Comparison of ENCODE assay signal across 17 mouse cellular contexts in the genomic region with DNA sequence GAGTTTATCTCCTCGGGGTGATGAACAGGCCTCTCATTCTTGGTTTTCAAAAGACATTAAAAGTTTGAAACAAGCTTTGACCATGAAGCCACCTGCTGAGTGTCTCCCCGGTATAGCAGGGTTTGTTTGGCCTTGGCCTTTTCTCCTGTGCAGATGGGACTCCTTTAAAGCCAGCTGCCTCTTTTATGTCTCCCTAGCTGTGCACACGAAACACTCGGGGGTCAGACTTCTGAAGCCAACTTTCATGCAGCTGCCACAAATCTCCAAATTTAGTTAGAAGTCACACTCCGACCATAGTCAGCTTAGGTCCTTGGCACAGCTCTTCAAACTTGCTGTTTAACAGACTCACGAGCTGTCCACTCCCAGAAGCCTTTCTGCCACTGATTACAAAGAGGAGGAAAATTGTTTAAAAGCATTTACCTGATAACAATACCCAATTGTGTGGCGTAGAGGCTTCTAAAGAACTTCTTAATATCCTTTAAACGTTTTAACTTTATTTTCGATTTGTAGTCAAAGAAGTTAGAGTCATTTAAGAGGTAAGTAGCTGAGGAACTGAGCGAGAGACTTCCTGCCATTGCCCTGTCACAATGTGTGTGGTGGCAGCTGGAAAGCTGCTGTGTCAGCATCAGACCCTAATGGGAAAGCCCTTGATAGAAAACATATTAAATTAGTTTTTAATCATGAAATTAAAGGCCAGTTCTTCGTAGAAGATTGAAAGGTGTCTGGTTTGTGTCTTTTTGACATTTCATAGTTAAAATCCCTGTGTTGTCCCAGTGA. TPM values are rescaled to one million over a fixed set of nuclear protein-coding genes. Genes with fewer than 3 reads are reported as not detected.
A peak's percentile ranks its signal among the peaks of the same experiment; 100 is the strongest.
DNase-seq lines count a peak whose midpoint lies in the region; ATAC-seq and TF ChIP-seq lines count a peak whose summit lies in the region.
"Had no signal": no experiment of that assay in that cellular context is flagged by ENCODE, and none has a peak within 500 bp of the region (broad histone marks: within the 10 kb centered on the region; RNA-seq: fewer than 3 reads in every experiment).

No protein-coding gene starts in this region.

- no peaks in the 10 kb centered on the region for H3K27me3 ChIP-seq in lung, embryonic 15.5 days
- H3K27me3 ChIP-seq in limb, embryonic 12.5 days: no peaks in the 10 kb centered on the region
- H3K27me3 ChIP-seq: Patski had no signal

- no peak for TF ChIP-seq CTCF in lung, adult 2 months (IDR thresholded peaks at IDR 0.05; ENCODE audit: insufficient read depth, low read length)

- no peak; the same call in 1 of the 2 replicates for ATAC-seq in lung, embryonic 15.5 days (ENCODE audit: borderline replicate concordance, extremely low read depth, low FRiP score, low TSS enrichment)
- ATAC-seq in limb, embryonic 12.5 days (ENCODE audit: insufficient number of reproducible peaks, insufficient read depth, low FRiP score, low TSS enrichment, low read depth): no peak
- ATAC-seq: forebrain, embryonic 16.5 days; Patski had no signal

- WGBS in lung, embryonic 15.5 days: 43% methylated on average over 11 of the region's 11 CpGs
- 53% methylated on average over 11 of the region's 11 CpGs for WGBS in lung, adult 2 months
- WGBS in limb, embryonic 12.5 days: 35% methylated on average over 11 of the region's 11 CpGs

- no peak overlapping the region for H3K9ac ChIP-seq in lung, embryonic 15.5 days
- H3K9ac ChIP-seq in limb, embryonic 12.5 days (replicated peaks): no peak overlapping the region

- H3K9me3 ChIP-seq in lung, embryonic 15.5 days: no peaks in the 10 kb centered on the region
- H3K9me3 ChIP-seq in limb, embryonic 12.5 days: no peaks in the 10 kb centered on the region

- no peaks in the 10 kb centered on the region for H3K4me1 ChIP-seq in lung, embryonic 15.5 days
- H3K4me1 ChIP-seq in lung, adult 2 months (ENCODE audit: control insufficient read depth, insufficient read depth, low read length): no peaks in the 10 kb centered on the region
- peaks cover 32% of the 10 kb centered on the region for H3K4me1 ChIP-seq in limb, embryonic 12.5 days (replicated peaks)

- H3K27ac ChIP-seq in lung, embryonic 15.5 days: 0 out of 2 replicates have a peak overlapping the region, but pooled peaks have one; percentile 23
- peak overlapping the region; percentile 46; the same call in 1 of the 2 replicates for H3K27ac ChIP-seq in limb, embryonic 12.5 days

- DNase-seq in embryo, embryonic 10.5 days (ENCODE audit: low spot score): peak; percentile 27
- no peak for DNase-seq in embryo, embryonic 10 days (ENCODE audit: low spot score)
- DNase-seq in lung, adult 2 months: no peak
- peak; percentile 16 for DNase-seq in MN1 (ENCODE audit: low spot score)
- DNase-seq in T-cell, adult 2 months (ENCODE audit: low spot score): no peak
- no peak for DNase-seq in urinary bladder, postnatal 36 days (ENCODE audit: low spot score in 2 of 2)
- DNase-seq: B cell, adult 2 months; gastrocnemius, postnatal 36 days; heart, postnatal 14 days; kidney, adult 18-20 months; lung, postnatal 4 days; right cerebral cortex, postnatal 25 days had no signal

- no peak for TF ChIP-seq POLR2A in lung, adult 2 months (IDR thresholded peaks at IDR 0.05; ENCODE audit: borderline replicate concordance, extremely low read depth, low read depth, low read length)

- H3K4me3 ChIP-seq in lung, embryonic 15.5 days: no peak overlapping the region
- H3K4me3 ChIP-seq in lung, adult 2 months (replicated peaks; ENCODE audit: extremely low read depth, low read depth, low read length): no peak overlapping the region
- H3K4me3 ChIP-seq in limb, embryonic 12.5 days (replicated peaks): no peak overlapping the region

- no peaks in the 10 kb centered on the region for H3K36me3 ChIP-seq in lung, embryonic 15.5 days
- H3K36me3 ChIP-seq in limb, embryonic 12.5 days: 0 out of 2 replicates have a peak, but pooled peaks cover 7% of the 10 kb centered on the region

- H3K4me2 ChIP-seq in lung, embryonic 15.5 days: no peak overlapping the region
- 0 out of 2 replicates have a peak overlapping the region, but pooled peaks have one; percentile 4 for H3K4me2 ChIP-seq in limb, embryonic 12.5 days

RNA-seq across cellular contexts. Expression of a gene that starts 57.9 kb away (rescaled TPM):
- polyA plus RNA-seq in lung, embryonic 15.5 days (2015; fragmentation: Nextera tagmentation; extraction: Ambion mirVana): 5.5 and 6.0 TPM in 2 replicates
- 1.2 TPM in 2 replicates for polyA plus RNA-seq in lung, adult 2 months (2012; rRNA removed)
- 5.5 and 5.7 TPM in 2 replicates for polyA plus RNA-seq in limb, embryonic 12.5 days (2016; fragmentation: Nextera tagmentation; extraction: Ambion mirVana)

RNA-seq across cellular contexts. Expression of a gene that starts 58.2 kb away (rescaled TPM):
- 1.4 and 1.5 TPM in 2 replicates for polyA plus RNA-seq in lung, embryonic 15.5 days (2015; fragmentation: Nextera tagmentation; extraction: Ambion mirVana)
- 0.97 and 1.3 TPM in 2 replicates for polyA plus RNA-seq in lung, adult 2 months (2012; rRNA removed)
- 0.06 TPM in 1 of 2 replicates, not detected in the other for polyA plus RNA-seq in limb, embryonic 12.5 days (2016; fragmentation: Nextera tagmentation; extraction: Ambion mirVana)
- polyA plus RNA-seq: limb, embryonic 11.5 days had no signal

Comparison
In these comparisons a context has a peak if more than half of its experiments do, and no peak if none do; other contexts are left out.
1. DNase-seq: peak in embryo, embryonic 10.5 days (single experiment) and MN1 (single experiment); none in embryo, embryonic 10 days (single experiment), lung, adult 2 months (single experiment), T-cell, adult 2 months (single experiment) and urinary bladder, postnatal 36 days (0 of 2).